Mouse (Mus musculus): ENCODE results near the gene Lmod3. TPM values are rescaled to one million over a fixed set of nuclear protein-coding genes. Genes with fewer than 3 reads are reported as not detected.
A peak's percentile ranks its signal among the peaks of the same experiment; 100 is the strongest.

The Lmod3 gene
- polyA plus RNA-seq, 1 experiment from 2014 or later = 0.19 TPM

DNA sequence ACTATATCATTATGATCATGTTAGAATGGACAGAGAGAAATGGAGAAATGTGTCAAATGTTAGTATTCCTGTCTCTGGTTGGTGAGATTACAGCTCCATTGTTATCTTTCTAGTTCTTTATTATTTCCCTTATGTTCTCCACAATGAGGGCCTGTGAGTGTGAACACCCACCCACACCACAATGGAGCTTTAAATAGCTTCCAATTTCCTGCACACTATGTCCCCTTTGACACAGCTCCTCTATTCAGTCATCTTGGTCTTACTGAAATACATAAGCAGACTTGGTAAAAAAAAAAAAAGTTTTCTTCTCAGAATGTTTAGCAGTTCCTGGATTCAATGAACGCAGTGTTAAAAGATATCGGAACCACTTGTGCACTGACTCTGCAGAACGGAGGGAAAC lies 38.1 kb upstream of the Lmod3 start:
- H3K27ac ChIP-seq = no peak overlapping the region
- ATAC-seq (ENCODE audit: insufficient read depth, low FRiP score, low read depth) = no peak
- no peaks in the 10 kb centered on the region for H3K27me3 ChIP-seq (replicated peaks)
- H3K4me1 ChIP-seq = peaks cover 11% of the 10 kb centered on the region; the same call in 1 of the 2 replicates
- 55% methylated on average over 3 of the region's 3 CpGs for WGBS
- H3K36me3 ChIP-seq = no peaks in the 10 kb centered on the region
- H3K4me2 ChIP-seq = no peak overlapping the region
- no peaks in the 10 kb centered on the region for H3K9me3 ChIP-seq
- H3K4me3 ChIP-seq (replicated peaks) = no peak overlapping the region
- H3K9ac ChIP-seq = no peak overlapping the region

DNA sequence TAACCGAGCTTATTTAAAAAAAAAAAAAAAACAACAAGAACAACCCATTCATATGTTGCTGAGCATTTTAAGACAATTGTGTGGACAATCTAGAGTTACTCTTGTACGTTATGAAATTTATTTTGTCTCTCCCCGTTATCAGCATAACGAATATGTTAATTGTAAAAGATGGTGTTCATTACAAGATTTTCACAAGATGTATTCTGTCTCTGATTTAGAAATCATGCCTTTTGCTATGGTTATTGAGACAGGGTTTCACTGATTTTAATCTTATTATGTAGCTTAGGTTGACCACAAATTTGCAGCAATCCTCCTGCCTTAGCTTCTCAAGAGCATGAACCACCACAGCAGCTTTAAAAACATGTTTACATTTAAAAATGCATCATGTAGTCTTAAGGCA lies 37.3 kb upstream of the Lmod3 start:
- WGBS = 84% methylated on average over 4 of the region's 4 CpGs
- Histone ChIP-seq H3K27ac (no peak overlapping the region), H3K9me3 (no peaks in the 10 kb centered on the region), H3K36me3 (no peaks in the 10 kb centered on the region), H3K4me2 (no peak overlapping the region), H3K9ac (no peak overlapping the region), H3K4me1 (peaks cover 11% of the 10 kb centered on the region; the same call in 1 of the 2 replicates), H3K4me3 (replicated peaks) (no peak overlapping the region), H3K27me3 (replicated peaks) (no peaks in the 10 kb centered on the region)
- ATAC-seq (ENCODE audit: insufficient read depth, low FRiP score, low read depth) = no peak

DNA sequence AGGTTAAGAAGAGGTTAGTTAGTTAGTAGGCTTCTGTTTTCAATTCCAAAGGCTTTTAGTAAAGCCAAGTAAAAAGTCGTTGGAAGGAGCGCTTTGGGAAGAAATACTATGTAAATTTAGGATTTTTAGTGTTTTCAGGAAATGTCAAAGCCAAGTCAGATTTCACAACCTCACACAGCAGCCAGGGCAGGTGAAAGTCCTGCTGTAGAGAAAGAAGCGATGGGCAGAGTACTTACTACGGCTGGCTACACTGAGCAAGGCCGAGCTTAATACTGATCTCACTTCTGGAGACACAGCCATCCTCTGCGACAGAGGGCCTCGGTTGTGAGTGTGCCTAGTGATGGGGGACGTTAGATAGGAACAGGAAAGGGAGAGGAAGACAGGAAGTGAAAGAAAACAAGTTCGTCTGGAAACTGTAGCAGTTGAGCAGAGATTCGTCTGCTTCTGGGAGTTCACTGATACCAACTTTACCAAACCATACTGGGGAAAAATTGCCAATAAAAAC lies 36.8 kb upstream of the Lmod3 start:
- ATAC-seq (ENCODE audit: insufficient read depth, low FRiP score, low read depth) = no peak
- Histone ChIP-seq H3K27me3 (replicated peaks) (no peaks in the 10 kb centered on the region), H3K4me2 (no peak overlapping the region), H3K27ac (peak overlapping the region; percentile 44; the same call in 1 of the 2 replicates), H3K9me3 (no peaks in the 10 kb centered on the region), H3K9ac (no peak overlapping the region), H3K36me3 (no peaks in the 10 kb centered on the region), H3K4me1 (peaks cover 11% of the 10 kb centered on the region; the same call in 1 of the 2 replicates), H3K4me3 (replicated peaks) (no peak overlapping the region)
- 51% methylated on average over 10 of the region's 10 CpGs for WGBS

DNA sequence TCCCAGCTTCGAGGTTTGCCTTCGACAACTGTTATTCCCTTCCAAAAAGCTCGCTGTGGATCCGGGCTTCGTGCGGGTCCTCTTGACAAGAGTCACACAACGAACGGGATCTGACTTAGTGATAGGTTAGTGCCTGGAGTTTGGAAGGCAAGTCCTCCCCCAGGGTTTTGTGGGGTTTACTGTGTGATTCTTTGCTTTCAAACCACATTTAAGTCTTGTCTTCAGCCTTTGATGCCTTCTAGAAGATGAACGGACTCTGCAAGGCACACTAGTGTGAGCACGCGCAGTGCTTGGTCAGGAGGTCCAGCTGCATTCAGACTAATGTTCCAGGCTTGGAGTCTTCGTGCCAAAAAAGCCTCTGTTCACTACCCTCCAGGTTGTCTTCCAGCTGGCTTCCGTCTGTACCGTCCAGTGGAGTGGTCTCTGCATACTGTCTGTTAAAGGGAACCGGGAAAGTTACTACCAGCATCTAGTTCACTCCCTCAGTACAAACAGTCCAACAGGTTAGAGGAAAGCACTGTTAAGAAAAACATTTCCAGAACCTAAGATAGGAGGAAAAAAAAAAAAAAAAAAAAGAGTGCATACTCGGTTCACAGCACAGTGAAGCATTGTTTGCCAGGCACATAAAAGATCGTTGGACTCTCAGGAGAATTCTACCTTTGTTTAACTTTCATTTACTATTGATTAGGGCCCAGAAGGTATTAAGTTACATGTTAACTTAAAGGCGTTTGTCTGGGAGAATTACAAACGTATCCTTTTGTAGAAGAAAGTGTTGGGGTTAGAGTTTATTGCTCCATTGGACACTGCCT lies 35.7 kb upstream of the Lmod3 start:
- H3K9me3 ChIP-seq = no peaks in the 10 kb centered on the region
- H3K36me3 ChIP-seq = no peaks in the 10 kb centered on the region
- peaks cover 8% of the 10 kb centered on the region; the same call in 1 of the 2 replicates for H3K4me1 ChIP-seq
- ATAC-seq (ENCODE audit: insufficient read depth, low FRiP score, low read depth) = peak; percentile 76
- no peaks in the 10 kb centered on the region for H3K27me3 ChIP-seq (replicated peaks)
- no peak overlapping the region for H3K4me3 ChIP-seq (replicated peaks)
- no peak overlapping the region for H3K4me2 ChIP-seq
- H3K9ac ChIP-seq = no peak overlapping the region
- peak overlapping the region; percentile 60 for H3K27ac ChIP-seq
- WGBS = 53% methylated on average over 19 of the region's 19 CpGs

DNA sequence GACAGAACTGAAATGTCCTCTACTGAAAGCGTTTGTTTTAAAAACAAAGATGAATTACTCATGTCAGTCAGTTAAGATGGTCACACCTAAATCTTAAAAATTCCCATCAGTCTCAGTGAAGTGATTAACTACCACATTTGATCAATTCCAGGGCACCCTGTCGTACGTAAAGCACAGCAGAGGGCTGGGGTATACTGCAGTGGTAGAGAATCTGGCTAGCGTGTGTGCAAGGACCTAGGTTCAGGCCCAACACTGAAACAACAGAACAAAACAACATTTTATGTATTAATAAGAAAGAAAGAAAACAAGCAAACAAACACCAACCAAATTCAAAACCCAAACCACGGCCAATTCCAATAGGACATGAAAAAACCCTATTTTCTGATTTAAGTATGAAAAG lies 33.8 kb upstream of the Lmod3 start:
- no peak for ATAC-seq (ENCODE audit: insufficient read depth, low FRiP score, low read depth)
- 86% methylated on average over 5 of the region's 5 CpGs for WGBS

DNA sequence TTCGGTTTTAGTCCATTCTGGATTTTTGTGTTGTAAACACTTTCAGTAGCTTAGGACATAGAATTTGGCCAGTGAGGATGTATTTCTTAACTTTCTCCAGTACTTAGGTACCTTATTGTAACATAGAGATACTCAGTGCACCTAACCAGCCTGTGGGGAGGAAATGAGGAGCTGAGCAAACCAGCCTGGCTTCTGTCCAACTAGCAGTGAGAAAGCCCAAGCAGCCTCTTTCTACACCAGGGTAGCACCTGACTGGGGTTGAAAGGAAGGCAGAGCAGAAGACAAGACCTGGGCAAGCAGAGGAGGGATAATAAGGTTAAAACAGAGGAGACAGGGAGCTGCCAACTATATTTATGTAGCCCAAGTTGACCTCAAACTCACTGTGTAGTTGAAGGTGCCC lies 31.1 kb upstream of the Lmod3 start:
- Histone ChIP-seq H3K9ac (no peak overlapping the region), H3K36me3 (no peaks in the 10 kb centered on the region), H3K4me3 (replicated peaks) (no peak overlapping the region), H3K27me3 (replicated peaks) (no peaks in the 10 kb centered on the region), H3K4me1 (peaks cover 11% of the 10 kb centered on the region; the same call in 1 of the 2 replicates), H3K27ac (no peak overlapping the region), H3K9me3 (no peaks in the 10 kb centered on the region), H3K4me2 (no peak overlapping the region)
- 88% methylated on average over 1 of the region's 1 CpGs for WGBS
- no peak for ATAC-seq (ENCODE audit: insufficient read depth, low FRiP score, low read depth)

More for the DNA sequence above, 33.8 kb upstream of the Lmod3 start:
- Histone ChIP-seq H3K4me3 (replicated peaks) (no peak overlapping the region), H3K36me3 (no peaks in the 10 kb centered on the region), H3K27ac (no peak overlapping the region), H3K9ac (no peak overlapping the region), H3K4me1 (0 out of 2 replicates have a peak, but pooled peaks cover 5% of the 10 kb centered on the region), H3K27me3 (replicated peaks) (no peaks in the 10 kb centered on the region), H3K9me3 (no peaks in the 10 kb centered on the region), H3K4me2 (no peak overlapping the region)

DNA sequence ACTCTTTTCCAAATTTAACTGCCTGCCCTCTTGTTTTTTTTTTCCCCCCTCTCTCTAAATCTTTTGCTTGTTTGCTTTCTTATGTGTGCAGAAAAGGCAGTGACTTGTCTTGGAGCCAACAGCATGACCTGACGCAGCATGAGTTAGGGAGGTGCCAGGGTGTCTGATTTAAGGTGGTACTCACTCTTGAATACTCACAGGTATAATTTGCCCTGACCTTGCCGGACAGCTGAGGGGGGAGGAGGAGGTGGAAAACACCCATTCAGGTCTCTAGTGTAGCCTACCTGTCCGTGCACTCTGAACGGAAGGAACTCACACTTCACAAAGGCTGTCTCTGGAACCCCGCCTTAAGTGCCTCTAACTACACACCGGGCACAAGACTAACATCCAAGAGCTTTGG lies 26.3 kb upstream of the Lmod3 start:
- 52% methylated on average over 6 of the region's 6 CpGs for WGBS
- ATAC-seq (ENCODE audit: insufficient read depth, low FRiP score, low read depth) = no peak
- no peaks in the 10 kb centered on the region for H3K36me3 ChIP-seq

DNA sequence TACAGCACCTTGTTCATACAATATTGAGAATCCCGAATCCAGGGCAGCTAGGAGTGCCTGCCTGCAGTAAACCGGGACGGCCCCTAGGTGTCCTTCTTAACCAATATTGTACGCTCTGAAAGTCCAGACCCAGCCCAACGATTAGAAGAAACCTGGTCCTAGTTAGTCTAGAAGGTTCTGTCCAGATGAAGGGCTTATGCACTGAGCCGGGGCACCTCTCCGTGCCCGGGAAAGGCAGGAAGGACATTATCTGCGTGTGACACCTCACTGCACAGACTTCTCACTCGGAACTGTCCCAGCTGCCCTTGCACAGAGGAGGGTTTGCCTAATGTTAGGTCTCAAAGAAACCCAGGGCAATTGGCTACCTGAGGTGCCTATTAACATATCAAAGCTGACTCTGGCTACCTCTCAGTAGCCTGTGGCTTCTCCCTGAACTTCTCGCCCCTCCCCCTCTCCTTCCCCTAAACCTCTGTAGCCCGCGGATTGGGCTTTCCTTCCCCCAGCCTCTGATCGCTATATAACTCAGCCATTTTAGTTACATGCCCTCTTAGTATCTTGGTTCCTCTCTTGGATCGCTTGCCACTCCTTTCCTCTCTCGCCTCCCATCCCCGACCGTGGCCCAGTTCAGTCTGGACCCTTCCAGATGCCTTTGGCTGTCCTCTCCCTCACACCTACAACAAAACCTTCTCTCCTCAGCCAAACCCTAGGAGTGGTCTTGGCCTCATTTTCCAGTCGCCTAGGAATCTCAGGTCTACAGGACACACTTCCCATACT lies 25.6 kb upstream of the Lmod3 start:
- H3K27ac ChIP-seq = no peak overlapping the region
- H3K36me3 ChIP-seq = no peaks in the 10 kb centered on the region
- H3K9me3 ChIP-seq = no peaks in the 10 kb centered on the region
- no peak overlapping the region for H3K9ac ChIP-seq
- H3K4me2 ChIP-seq = peak overlapping the region; percentile 62
- peak overlapping the region; percentile 31 for H3K4me3 ChIP-seq (replicated peaks)
- no peaks in the 10 kb centered on the region for H3K27me3 ChIP-seq (replicated peaks)
- 6% methylated on average over 19 of the region's 19 CpGs for WGBS
- ATAC-seq (ENCODE audit: insufficient read depth, low FRiP score, low read depth) = peak; percentile 83
- H3K4me1 ChIP-seq = peaks cover 11% of the 10 kb centered on the region

More for the DNA sequence above, 26.3 kb upstream of the Lmod3 start:
- H3K4me3 ChIP-seq (replicated peaks) = no peak overlapping the region
- H3K27me3 ChIP-seq (replicated peaks) = no peaks in the 10 kb centered on the region
- H3K9me3 ChIP-seq = no peaks in the 10 kb centered on the region
- H3K4me2 ChIP-seq = peak overlapping the region; percentile 9; the same call in 1 of the 2 replicates
- peaks cover 11% of the 10 kb centered on the region for H3K4me1 ChIP-seq
- no peak overlapping the region for H3K9ac ChIP-seq
- H3K27ac ChIP-seq = no peak overlapping the region

DNA sequence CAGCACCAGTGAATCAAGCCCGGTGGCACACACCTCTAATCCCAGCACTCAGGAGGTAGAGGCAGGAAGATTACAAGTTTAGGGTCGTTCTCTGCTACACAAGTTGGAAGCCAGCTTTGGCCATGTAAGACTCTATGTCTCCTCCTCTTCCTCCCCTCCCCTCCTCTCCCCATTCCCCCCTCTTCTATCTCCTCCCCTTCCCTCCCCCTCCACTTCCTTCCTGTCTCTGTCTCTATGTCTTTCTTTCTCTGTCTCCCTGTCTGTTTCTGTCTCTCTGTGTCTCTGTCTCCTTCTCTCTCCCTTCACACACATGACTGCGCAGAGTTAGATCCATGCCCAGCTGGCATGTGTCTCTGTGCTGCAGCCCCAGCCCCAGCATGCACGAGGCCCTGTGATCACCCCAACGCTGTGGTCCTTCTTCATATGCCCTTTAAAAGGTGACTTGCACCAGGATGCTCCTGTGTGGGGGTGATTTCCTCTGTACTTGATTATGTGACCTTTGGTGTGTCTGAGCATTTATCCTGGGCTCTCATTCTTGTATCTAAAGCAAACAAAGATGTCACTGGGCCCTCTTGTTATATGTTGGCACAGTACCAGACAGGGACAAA lies 24.4 kb upstream of the Lmod3 start:
- H3K4me1 ChIP-seq = peaks cover 11% of the 10 kb centered on the region
- H3K9ac ChIP-seq = no peak overlapping the region
- H3K27me3 ChIP-seq (replicated peaks) = no peaks in the 10 kb centered on the region
- no peak overlapping the region for H3K27ac ChIP-seq
- H3K36me3 ChIP-seq = no peaks in the 10 kb centered on the region
- ATAC-seq (ENCODE audit: insufficient read depth, low FRiP score, low read depth) = no peak
- WGBS = 61% methylated on average over 5 of the region's 5 CpGs
- H3K9me3 ChIP-seq = no peaks in the 10 kb centered on the region
- H3K4me2 ChIP-seq = no peak overlapping the region
- no peak overlapping the region for H3K4me3 ChIP-seq (replicated peaks)

DNA sequence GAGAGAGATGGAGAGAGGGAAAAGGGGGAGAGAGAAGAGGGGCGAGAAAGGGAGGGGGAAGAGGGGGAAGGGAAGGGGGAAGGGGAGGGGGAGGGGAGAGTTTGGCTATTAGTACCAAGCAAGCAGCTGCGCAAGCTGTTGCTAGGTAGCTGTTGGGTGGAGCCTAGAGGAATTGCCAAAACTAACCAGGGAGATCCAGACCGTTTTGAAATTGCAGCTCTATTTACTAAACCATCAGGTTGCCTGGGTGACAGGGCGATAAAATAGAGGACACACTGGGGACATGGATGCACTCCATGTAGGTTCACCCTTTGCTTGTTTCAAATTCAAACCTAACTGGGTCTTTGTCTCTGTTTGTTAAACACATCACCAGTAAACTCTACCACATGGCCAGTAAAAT lies 23.8 kb upstream of the Lmod3 start:
- no peak overlapping the region for H3K4me2 ChIP-seq
- H3K4me1 ChIP-seq = peaks cover 11% of the 10 kb centered on the region
- H3K27ac ChIP-seq = no peak overlapping the region
- H3K9ac ChIP-seq = no peak overlapping the region
- H3K36me3 ChIP-seq = no peaks in the 10 kb centered on the region
- no peak for ATAC-seq (ENCODE audit: insufficient read depth, low FRiP score, low read depth)
- no peaks in the 10 kb centered on the region for H3K9me3 ChIP-seq
- H3K27me3 ChIP-seq (replicated peaks) = no peaks in the 10 kb centered on the region
- 47% methylated on average over 4 of the region's 4 CpGs for WGBS
- no peak overlapping the region for H3K4me3 ChIP-seq (replicated peaks)

DNA sequence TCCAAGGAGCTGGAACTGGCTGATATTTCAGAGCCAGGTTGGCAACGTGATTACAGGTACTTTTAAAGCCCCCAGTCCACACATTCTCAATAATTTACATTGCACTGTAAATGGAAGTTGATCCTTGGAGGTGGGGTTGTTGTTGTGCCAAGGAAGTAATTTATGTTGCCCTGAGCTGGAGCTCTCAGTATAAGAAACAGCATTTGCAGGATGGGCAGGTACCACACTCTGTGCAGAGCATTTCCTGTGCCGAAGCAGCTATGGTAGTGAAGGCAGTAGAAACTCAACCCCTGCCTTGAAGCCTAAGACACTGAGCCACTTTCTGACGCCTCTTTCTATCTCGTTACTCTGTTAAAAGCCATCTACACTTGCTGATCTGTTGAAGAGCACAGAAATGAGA lies 23.2 kb upstream of the Lmod3 start:
- 47% methylated on average over 4 of the region's 4 CpGs for WGBS
- Histone ChIP-seq H3K4me1 (peaks cover 11% of the 10 kb centered on the region), H3K4me2 (no peak overlapping the region), H3K4me3 (replicated peaks) (no peak overlapping the region), H3K9me3 (no peaks in the 10 kb centered on the region), H3K36me3 (no peaks in the 10 kb centered on the region), H3K9ac (no peak overlapping the region), H3K27ac (no peak overlapping the region), H3K27me3 (replicated peaks) (no peaks in the 10 kb centered on the region)
- no peak for ATAC-seq (ENCODE audit: insufficient read depth, low FRiP score, low read depth)
